Mouse (Mus musculus): ENCODE measurements at regions not wholly inside any gene's neighbourhood (a gene's known extent, or its start where the extent isn't known, plus 50 kb on each side); places are given as distances from the start of the nearest gene placed in this dataset.

DNA sequence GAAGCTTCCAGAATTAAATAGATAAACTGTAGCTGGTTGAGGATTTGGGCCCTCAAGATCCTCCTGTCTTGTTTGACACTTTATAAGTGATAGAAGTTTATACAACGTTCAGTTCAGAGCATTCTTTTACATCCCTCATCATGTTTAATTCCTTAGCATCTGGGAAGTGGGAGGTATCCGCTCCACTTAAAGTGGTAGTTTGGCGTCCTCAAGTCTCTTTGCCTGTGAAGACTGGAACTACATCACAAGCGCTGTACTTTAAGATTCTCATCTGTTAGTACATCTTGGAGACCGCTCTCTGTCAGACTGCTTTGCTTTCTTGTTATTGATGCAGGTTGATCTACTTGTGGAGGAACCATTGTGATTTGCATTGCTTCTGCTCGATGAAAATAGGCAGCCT is 459.1 kb upstream of the Sall1 start:
- TF ChIP-seq CTCF (conservative IDR thresholded peaks at IDR 0.05; ENCODE audit: insufficient read depth, insufficient read length, low read depth, low read length): no peak
- no peak for TF ChIP-seq POLR2A (IDR thresholded peaks at IDR 0.05; ENCODE audit: low read depth, low read length)

Data from kidney, adult 2 months (tissue).